Mouse (Mus musculus) thymus, postnatal 25 days (tissue): ENCODE data around the gene Chic2.
A peak's percentile ranks its signal among the peaks of the same experiment; 100 is the strongest.

Source experiments
- DNase-seq: peaks from one replicate; pipeline ENCODE4 v3.0.0; 2022

The Chic2 gene

GRCm38 (mm10) chr5:75066715-75067114 lies 22.1 kb upstream of the Chic2 start:
- DNase-seq = no peak

- DNase-seq = no peak
Observed at GRCm38 (mm10) chr5:75063177-75063576, 18.6 kb upstream of the Chic2 start.

- no peak for DNase-seq
Observed at GRCm38 (mm10) chr5:75051109-75051508, 6.5 kb upstream of the Chic2 start.

- DNase-seq = no peak
Observed at GRCm38 (mm10) chr5:75046681-75047321, 2.2 kb upstream of the Chic2 start.

GRCm38 (mm10) chr5:75045371-75045770 lies 797 bp upstream of the Chic2 start:
- no peak for DNase-seq

- peak; percentile 64 for DNase-seq
Observed at GRCm38 (mm10) chr5:75043621-75044301, 813 bp downstream of the Chic2 start.

- no peak for DNase-seq
Observed at GRCm38 (mm10) chr5:75043011-75043445, 1.5 kb downstream of the Chic2 start.

- DNase-seq = no peak
Observed at GRCm38 (mm10) chr5:75039307-75039706, 5.3 kb downstream of the Chic2 start.

- DNase-seq = no peak
Observed at GRCm38 (mm10) chr5:75035475-75035874, 9.1 kb downstream of the Chic2 start.

GRCm38 (mm10) chr5:75014768-75015167 lies 29.8 kb downstream of the Chic2 start:
- no peak for DNase-seq

GRCm38 (mm10) chr5:75012771-75013421 lies 31.7 kb downstream of the Chic2 start:
- no peak for DNase-seq

GRCm38 (mm10) chr5:75011985-75012738 lies 32.4 kb downstream of the Chic2 start:
- DNase-seq = no peak

GRCm38 (mm10) chr5:75004755-75005154 lies 39.8 kb downstream of the Chic2 start:
- no peak for DNase-seq

GRCm38 (mm10) chr5:75002109-75002508 lies 42.5 kb downstream of the Chic2 start:
- no peak for DNase-seq

- DNase-seq = no peak
Observed at GRCm38 (mm10) chr5:74998716-74999512, 45.7 kb downstream of the Chic2 start.

- DNase-seq = no peak
Observed at GRCm38 (mm10) chr5:74994947-74995346, 49.6 kb downstream of the Chic2 start.

- no peak for DNase-seq
Observed at GRCm38 (mm10) chr5:74984101-74984500, 60.5 kb downstream of the Chic2 start.

- DNase-seq = no peak
Observed at GRCm38 (mm10) chr5:74980574-74980973, 64.0 kb downstream of the Chic2 start.

- no peak for DNase-seq
Observed at GRCm38 (mm10) chr5:74980154-74980553, 64.4 kb downstream of the Chic2 start.

- no peak for DNase-seq
Observed at GRCm38 (mm10) chr5:74979586-74979985, 65.0 kb downstream of the Chic2 start.

GRCm38 (mm10) chr5:74975507-74975906 lies 69.1 kb downstream of the Chic2 start:
- DNase-seq = no peak

- DNase-seq = no peak
Observed at GRCm38 (mm10) chr5:74974726-74975411, 69.7 kb downstream of the Chic2 start.
